9 mouse cellular contexts compared by ENCODE assay signal in the genomic region with DNA sequence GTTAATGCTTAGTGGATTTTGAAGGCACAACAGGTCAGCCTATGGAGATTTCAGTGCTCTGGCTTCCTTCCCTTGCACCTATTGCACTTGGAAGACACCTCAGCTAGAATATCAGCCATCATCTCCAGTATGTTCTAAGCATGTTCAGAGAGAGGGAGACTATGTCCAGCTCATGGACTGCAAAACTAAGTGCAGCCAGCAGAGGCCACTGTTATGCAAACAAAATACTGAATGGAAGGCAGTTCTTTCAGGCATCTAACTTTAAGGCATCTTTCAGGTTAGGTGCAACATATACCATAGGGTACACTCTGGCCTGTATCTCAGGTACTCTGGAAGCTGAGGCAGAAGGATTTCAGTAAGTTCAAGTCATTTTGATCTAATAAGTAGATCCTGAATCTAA. TPM values are rescaled to one million over a fixed set of nuclear protein-coding genes. Genes with fewer than 3 reads are reported as not detected.
DNase-seq lines count a peak whose midpoint lies in the region; ATAC-seq and TF ChIP-seq lines count a peak whose summit lies in the region.
"Had no signal": no experiment of that assay in that cellular context is flagged by ENCODE, and none has a peak within 500 bp of the region (broad histone marks: within the 10 kb centered on the region; RNA-seq: fewer than 3 reads in every experiment).

No protein-coding gene starts in this region.

- no peak overlapping the region for H3K9ac ChIP-seq in heart, adult 2 months (ENCODE audit: low read depth, low read length)
- H3K9ac ChIP-seq in heart, embryonic 11.5 days (ENCODE audit: low read depth, low read length) = no peak overlapping the region
- H3K9ac ChIP-seq in limb, embryonic 11.5 days (ENCODE audit: low read length) = no peak overlapping the region
- H3K9ac ChIP-seq: neural tube, embryonic 13.5 days had no signal

- no peaks in the 10 kb centered on the region for H3K9me3 ChIP-seq in heart, embryonic 11.5 days (replicated peaks; ENCODE audit: control insufficient read depth, low read length)
- no peaks in the 10 kb centered on the region for H3K9me3 ChIP-seq in limb, embryonic 11.5 days (ENCODE audit: control insufficient read depth, low read length)
- H3K9me3 ChIP-seq: neural tube, embryonic 13.5 days had no signal

- H3K36me3 ChIP-seq in heart, adult 2 months (ENCODE audit: control insufficient read depth, insufficient read depth, low read length) = no peaks in the 10 kb centered on the region
- H3K36me3 ChIP-seq in heart, embryonic 11.5 days (ENCODE audit: control insufficient read depth, insufficient read depth, low read length) = no peaks in the 10 kb centered on the region
- H3K36me3 ChIP-seq in limb, embryonic 11.5 days (ENCODE audit: control insufficient read depth, insufficient read depth, low read length) = no peaks in the 10 kb centered on the region
- H3K36me3 ChIP-seq: neural tube, embryonic 13.5 days had no signal

- TF ChIP-seq CTCF in heart, adult 2 months (IDR thresholded peaks at IDR 0.05) = peak; percentile 72

- no peak overlapping the region for H3K4me3 ChIP-seq in heart, adult 2 months
- H3K4me3 ChIP-seq in heart, embryonic 11.5 days (ENCODE audit: low read depth, low read length) = no peak overlapping the region
- H3K4me3 ChIP-seq in limb, embryonic 11.5 days (ENCODE audit: low read depth, low read length) = no peak overlapping the region
- H3K4me3 ChIP-seq: neural tube, embryonic 13.5 days had no signal

- peak; percentile 8 to 40 for DNase-seq in heart, adult 2 months
- DNase-seq in urinary bladder, adult 2 months (ENCODE audit: low spot score) = peak; percentile 26
- DNase-seq in urinary bladder, postnatal 4 days (ENCODE audit: low spot score in 2 of 2) = no peak
- peak; percentile 52 for DNase-seq in limb, embryonic 11.5 days (ENCODE audit: low spot score)
- peak; percentile 65 to 67 for DNase-seq in right cerebral cortex, adult 2 months (ENCODE audit: low spot score in 2 of 2)
- DNase-seq in gastrocnemius, postnatal 36 days = no peak

- intact Hi-C loops in heart, adult 2 months (cut with DNase I) = no loop called here
- intact Hi-C loops in gastrocnemius, postnatal 36 days (cut with DNase I) = no loop called here

- H3K4me2 ChIP-seq in heart, embryonic 11.5 days = no peak overlapping the region
- no peak overlapping the region for H3K4me2 ChIP-seq in limb, embryonic 11.5 days (ENCODE audit: low read depth, severe bottlenecking)
- H3K4me2 ChIP-seq: neural tube, embryonic 13.5 days had no signal

- TF ChIP-seq EP300 in heart, adult 2 months (IDR thresholded peaks at IDR 0.05; ENCODE audit: insufficient read depth, low read depth, low read length) = no peak

- H3K27me3 ChIP-seq in heart, adult 2 months (ENCODE audit: control insufficient read depth, insufficient read depth, low read length) = no peaks in the 10 kb centered on the region
- no peaks in the 10 kb centered on the region for H3K27me3 ChIP-seq in heart, embryonic 11.5 days (ENCODE audit: control insufficient read depth, insufficient read depth, low read length)
- no peaks in the 10 kb centered on the region for H3K27me3 ChIP-seq in limb, embryonic 11.5 days (ENCODE audit: control insufficient read depth, insufficient read depth, low read length)
- H3K27me3 ChIP-seq: neural tube, embryonic 13.5 days had no signal

- H3K79me2 ChIP-seq in heart, adult 2 months (replicated peaks; ENCODE audit: control insufficient read depth, insufficient read depth, low read length) = no peaks in the 10 kb centered on the region

- no peak overlapping the region for H3K27ac ChIP-seq in heart, adult 2 months
- no peak overlapping the region for H3K27ac ChIP-seq in heart, embryonic 11.5 days (ENCODE audit: low read depth, low read length)
- no peak overlapping the region for H3K27ac ChIP-seq in limb, embryonic 11.5 days (replicated peaks; ENCODE audit: low read depth, low read length)
- H3K27ac ChIP-seq: neural tube, embryonic 13.5 days had no signal

- no peak for TF ChIP-seq POLR2A in heart, adult 2 months (IDR thresholded peaks at IDR 0.05; ENCODE audit: insufficient read depth, low read depth, low read length)

- ATAC-seq in heart, embryonic 11.5 days (replicated peaks; ENCODE audit: insufficient number of reproducible peaks, low FRiP score, low TSS enrichment) = no peak
- ATAC-seq in frontal cortex, adult (ENCODE audit: low TSS enrichment) = peak; percentile 97
- ATAC-seq in limb, embryonic 11.5 days (ENCODE audit: insufficient number of reproducible peaks, low FRiP score, low TSS enrichment, low read depth) = no peak

- no peaks in the 10 kb centered on the region for H3K4me1 ChIP-seq in heart, adult 2 months (ENCODE audit: control insufficient read depth, insufficient read depth, low read length)
- H3K4me1 ChIP-seq in heart, embryonic 11.5 days (ENCODE audit: control insufficient read depth, insufficient read depth, low read length) = no peaks in the 10 kb centered on the region
- no peaks in the 10 kb centered on the region for H3K4me1 ChIP-seq in limb, embryonic 11.5 days (ENCODE audit: control insufficient read depth, insufficient read depth, low read length)
- H3K4me1 ChIP-seq: neural tube, embryonic 13.5 days had no signal

RNA-seq across cellular contexts. Expression of a gene that starts 19.1 kb away (rescaled TPM):
- total RNA-seq in heart, adult 2 months (2021) = not detected
- not detected in 2 replicates for polyA plus RNA-seq in heart, adult 2 months (2012; rRNA removed)
- polyA plus RNA-seq in heart, embryonic 11.5 days (2014; fragmentation: Nextera tagmentation; extraction: Ambion mirVana) = not detected in 2 replicates
- 0.10 and 0.18 TPM in 2 replicates for polyA plus RNA-seq in urinary bladder, adult 2 months (2012; rRNA removed)
- not detected in 2 replicates for polyA plus RNA-seq in limb, embryonic 11.5 days (2014; fragmentation: Nextera tagmentation; extraction: Ambion mirVana)
- total RNA-seq in gastrocnemius, postnatal 36 days (2021) = not detected
- polyA plus RNA-seq: neural tube, embryonic 13.5 days had no signal

RNA-seq across cellular contexts. Expression of a gene that starts 24.8 kb away (rescaled TPM):
- total RNA-seq in heart, adult 2 months (2021) = under 1 TPM; 0.11 to 0.18 TPM
- polyA plus RNA-seq in heart, adult 2 months (2012; rRNA removed) = 0.18 and 1.5 TPM in 2 replicates
- polyA plus RNA-seq in heart, embryonic 11.5 days (2014; fragmentation: Nextera tagmentation; extraction: Ambion mirVana) = 0.41 and 0.59 TPM in 2 replicates
- 112 and 119 TPM in 2 replicates for polyA plus RNA-seq in urinary bladder, adult 2 months (2012; rRNA removed)
- 11.6 and 12.4 TPM in 2 replicates for polyA plus RNA-seq in limb, embryonic 11.5 days (2014; fragmentation: Nextera tagmentation; extraction: Ambion mirVana)
- not detected for total RNA-seq in gastrocnemius, postnatal 36 days (2021)

Comparison
In these comparisons a context has a peak if more than half of its experiments do, and no peak if none do; other contexts are left out.
1. DNase-seq: peak in heart, adult 2 months (2 of 2), urinary bladder, adult 2 months (single experiment), limb, embryonic 11.5 days (single experiment) and right cerebral cortex, adult 2 months (2 of 2); none in urinary bladder, postnatal 4 days (0 of 2) and gastrocnemius, postnatal 36 days (0 of 2).